Mouse (Mus musculus) testis, adult 2 months (tissue): ENCODE data around the gene Ncam1. TPM values are rescaled to one million over a fixed set of nuclear protein-coding genes. Genes with fewer than 3 reads are reported as not detected.

ENCODE experiments used
- H3K27ac ChIP-seq: fragments of 200-500 bp; 2 replicates; pipeline ENCODE4 v1.5.1; 2012; ENCODE audit warnings: low read depth, low read length; ENCODE audit not compliant: control insufficient read depth, insufficient read depth
- H3K27me3 ChIP-seq: fragments of 200-500 bp; 2 replicates; pipeline ENCODE4 v1.6.1; 2012; ENCODE audit warnings: mild to moderate bottlenecking, low read length, moderate library complexity; ENCODE audit not compliant: control insufficient read depth, insufficient read depth
- H3K36me3 ChIP-seq: fragments of 200-500 bp; 2 replicates; pipeline ENCODE4 v1.6.1; 2012; ENCODE audit warnings: mild to moderate bottlenecking, low read length; ENCODE audit not compliant: control insufficient read depth, insufficient read depth
- H3K4me1 ChIP-seq: fragments of 200-500 bp; 2 replicates; pipeline ENCODE4 v1.6.1; 2012; ENCODE audit warnings: low read length; ENCODE audit not compliant: control insufficient read depth, insufficient read depth
- H3K4me3 ChIP-seq: fragments of 200-500 bp; 2 replicates; pipeline ENCODE4 v1.5.1; 2012; ENCODE audit warnings: low read depth, mild to moderate bottlenecking, low read length, moderate library complexity, mixed read lengths; ENCODE audit not compliant: control insufficient read depth
- CTCF ChIP-seq: fragments of 200-500 bp; IDR thresholded peaks from 2 replicates; pipeline ENCODE4 v1.5.1; 2012; ENCODE audit warnings: low read depth, mild to moderate bottlenecking, inconsistent platforms, low read length, moderate library complexity; ENCODE audit not compliant: control insufficient read depth, insufficient read depth, insufficient replicate concordance
- POLR2A ChIP-seq: fragments of 200-500 bp; IDR thresholded peaks from 2 replicates; pipeline ENCODE4 v1.6.1; 2012; ENCODE audit warnings: low read depth, mild to moderate bottlenecking, inconsistent platforms, low read length, moderate library complexity; ENCODE audit not compliant: control insufficient read depth
- polyA plus RNA-seq: library from polyadenylated mRNA; depleted of rRNA; stranded (reverse); fragments of >200 nt; gene quantifications from 2 replicates; pipeline ENCODE4 v1.2.3, GENCODE M21; 2012

Ncam1 gene
- polyA plus RNA-seq, 1 experiment: 5.5 TPM

DNA sequence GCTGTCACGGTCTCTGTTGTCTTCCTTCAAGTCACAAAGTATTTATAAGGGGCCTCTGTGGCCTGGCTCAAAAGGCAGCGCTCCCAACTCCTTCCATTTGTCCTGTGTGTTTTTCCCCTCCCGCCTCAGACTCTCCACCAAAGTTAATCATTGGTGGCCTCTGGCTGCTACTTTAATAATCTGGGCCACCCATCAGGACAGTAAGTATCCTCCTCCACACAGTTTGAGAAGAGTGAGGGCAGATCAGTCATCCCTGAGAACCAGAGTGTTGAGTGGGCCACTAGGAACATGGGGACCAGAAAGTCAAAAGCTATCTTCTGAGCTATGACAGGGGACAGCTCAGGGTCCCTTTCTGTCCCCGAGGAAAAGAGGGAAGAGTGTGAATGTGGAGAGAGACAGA lies 256.1 kb downstream of the Ncam1 start:
- H3K4me1 ChIP-seq: no peaks in the 10 kb centered on the region
- no peak overlapping the region for H3K4me3 ChIP-seq
- no peak overlapping the region for H3K27ac ChIP-seq
- no peaks in the 10 kb centered on the region for H3K36me3 ChIP-seq
- TF ChIP-seq CTCF (no peak), POLR2A (no peak)
- H3K27me3 ChIP-seq: no peaks in the 10 kb centered on the region

DNA sequence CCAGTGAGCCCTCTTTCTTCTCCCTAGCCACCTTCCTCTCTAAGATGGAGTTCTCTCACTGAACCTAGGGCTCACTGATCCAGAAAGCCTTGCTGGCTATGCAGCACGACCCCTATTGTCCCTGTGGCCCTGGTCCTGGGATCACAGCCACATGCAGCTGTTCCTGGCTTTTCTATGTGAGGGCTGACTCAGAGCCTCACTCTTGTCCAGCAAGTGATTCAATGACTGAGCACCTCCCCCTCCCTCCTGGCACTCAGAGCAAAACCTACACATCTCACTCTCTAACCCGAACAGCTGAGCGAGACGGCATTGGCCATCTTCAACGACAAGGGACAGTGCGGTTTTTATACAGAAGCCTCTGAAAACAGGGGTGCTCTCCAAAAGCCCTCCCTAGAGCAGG lies 260.9 kb downstream of the Ncam1 start:
- Histone ChIP-seq H3K4me1 (no peaks in the 10 kb centered on the region), H3K27me3 (no peaks in the 10 kb centered on the region), H3K36me3 (no peaks in the 10 kb centered on the region), H3K27ac (no peak overlapping the region), H3K4me3 (no peak overlapping the region)
- TF ChIP-seq CTCF: no peak
- TF ChIP-seq POLR2A: no peak

DNA sequence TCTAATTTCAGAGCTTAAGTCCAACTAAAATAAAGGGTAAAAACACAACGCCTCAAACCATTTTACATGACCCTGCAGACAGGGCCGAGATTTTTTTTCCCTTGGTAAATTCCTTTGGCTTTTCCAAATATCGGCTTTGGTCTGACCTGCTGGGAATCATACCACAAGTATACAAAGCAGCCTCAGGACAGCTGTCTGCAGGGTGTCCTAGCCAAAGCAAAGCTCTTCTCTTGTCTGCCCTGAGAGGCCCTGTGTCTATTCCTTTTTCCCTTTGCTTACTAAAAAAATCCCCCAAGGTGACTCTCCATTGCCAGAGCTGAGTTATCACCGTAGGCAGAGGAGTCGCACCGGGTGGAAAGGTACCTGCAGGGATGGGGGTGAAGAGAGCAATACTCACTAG lies 262.1 kb downstream of the Ncam1 start:
- Histone ChIP-seq H3K4me3 (no peak overlapping the region), H3K27ac (no peak overlapping the region), H3K27me3 (no peaks in the 10 kb centered on the region), H3K36me3 (no peaks in the 10 kb centered on the region), H3K4me1 (no peaks in the 10 kb centered on the region)
- TF ChIP-seq CTCF: no peak
- no peak for TF ChIP-seq POLR2A

DNA sequence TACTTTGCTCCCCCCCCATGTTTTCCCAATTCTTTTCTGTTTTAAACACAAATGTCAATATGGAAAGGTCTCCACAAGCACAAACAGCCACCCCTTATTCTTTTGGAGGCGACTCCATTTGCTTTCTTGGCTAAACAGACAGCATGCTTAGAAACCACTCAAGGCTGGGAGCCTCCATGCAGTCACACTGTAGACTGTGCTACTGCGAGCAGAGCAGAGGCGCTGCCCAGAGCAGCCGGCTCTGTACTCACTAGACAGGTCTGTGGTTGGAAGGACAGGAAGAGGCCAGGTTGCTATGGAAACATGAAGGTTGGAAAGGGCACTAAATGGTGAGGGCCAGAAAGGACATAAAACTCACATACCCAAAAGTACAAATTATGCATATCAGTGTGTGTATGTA lies 263.8 kb downstream of the Ncam1 start:
- no peak overlapping the region for H3K27ac ChIP-seq
- no peak overlapping the region for H3K4me3 ChIP-seq
- TF ChIP-seq POLR2A (no peak), CTCF (no peak)
- no peaks in the 10 kb centered on the region for H3K4me1 ChIP-seq
- no peaks in the 10 kb centered on the region for H3K36me3 ChIP-seq
- no peaks in the 10 kb centered on the region for H3K27me3 ChIP-seq

DNA sequence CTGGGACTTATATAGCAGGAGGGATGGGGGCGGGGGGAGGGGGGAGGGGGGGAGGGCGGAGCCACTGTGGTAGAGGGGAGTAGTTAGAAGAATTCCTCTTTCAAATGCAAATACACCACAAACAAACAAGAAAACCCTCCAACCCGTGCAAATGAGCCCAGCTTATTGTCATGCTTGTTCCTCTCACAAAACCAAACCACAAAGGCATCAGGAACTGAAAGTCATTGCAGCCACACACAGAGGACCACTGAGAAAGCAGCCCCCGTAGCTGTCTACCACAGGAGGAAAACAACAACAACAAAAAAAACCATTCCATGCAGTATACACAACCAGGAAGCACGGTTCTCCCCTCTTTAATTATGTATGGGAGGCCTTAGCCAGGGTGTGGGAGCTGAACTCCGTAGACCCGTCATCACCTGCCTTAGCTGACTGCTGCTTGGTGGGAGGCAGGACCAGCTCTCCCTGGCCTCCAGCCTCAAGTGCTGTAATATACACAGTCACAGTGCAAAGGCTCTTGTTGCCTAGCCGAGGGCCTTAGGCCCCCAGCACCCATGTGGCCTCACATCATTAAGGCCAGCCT lies 264.7 kb downstream of the Ncam1 start:
- Histone ChIP-seq H3K36me3 (no peaks in the 10 kb centered on the region), H3K27ac (no peak overlapping the region), H3K4me3 (no peak overlapping the region), H3K27me3 (no peaks in the 10 kb centered on the region), H3K4me1 (no peaks in the 10 kb centered on the region)
- TF ChIP-seq POLR2A (no peak), CTCF (no peak)

DNA sequence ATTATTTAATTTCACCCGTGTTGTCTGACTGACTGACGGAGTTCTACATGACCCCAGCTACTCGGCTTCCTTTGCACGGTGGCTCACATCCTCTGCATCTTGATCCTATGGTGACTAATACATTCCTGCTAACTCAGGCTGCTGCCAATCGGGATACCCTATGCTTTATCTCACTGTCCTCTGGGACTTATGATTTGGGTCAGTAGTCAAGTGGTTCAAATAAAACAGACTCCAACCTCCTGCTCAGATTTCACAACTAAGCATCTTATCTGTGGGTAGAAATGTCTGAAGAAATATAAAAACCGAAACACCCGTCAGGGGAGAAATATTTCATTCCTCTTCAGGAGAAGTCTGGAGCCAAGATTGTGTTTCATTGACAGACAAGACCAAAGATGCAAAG lies 265.3 kb downstream of the Ncam1 start:
- H3K4me3 ChIP-seq: no peak overlapping the region
- no peak overlapping the region for H3K27ac ChIP-seq
- no peaks in the 10 kb centered on the region for H3K4me1 ChIP-seq
- H3K36me3 ChIP-seq: no peaks in the 10 kb centered on the region
- no peaks in the 10 kb centered on the region for H3K27me3 ChIP-seq
- TF ChIP-seq POLR2A (no peak), CTCF (no peak)

DNA sequence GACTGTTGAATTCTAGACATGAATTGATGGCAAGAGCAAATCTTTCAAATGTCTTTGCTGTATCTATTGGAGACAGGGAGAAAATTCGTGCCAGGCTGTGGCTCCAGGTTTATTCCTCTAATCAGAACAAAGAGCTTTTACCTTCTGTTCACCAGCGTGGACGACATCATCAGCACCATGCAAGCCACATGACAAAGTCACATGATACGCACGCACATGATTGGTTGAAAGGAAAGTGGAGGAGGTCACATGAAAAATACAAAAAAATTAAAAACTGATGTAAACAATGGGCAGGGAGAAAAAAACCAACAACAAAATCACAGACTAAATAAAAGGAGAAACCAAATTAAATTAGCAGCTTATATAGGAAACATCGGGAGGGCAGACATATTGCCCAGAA lies 266.9 kb downstream of the Ncam1 start:
- H3K27me3 ChIP-seq: no peaks in the 10 kb centered on the region
- H3K36me3 ChIP-seq: no peaks in the 10 kb centered on the region
- no peak for TF ChIP-seq CTCF
- TF ChIP-seq POLR2A: no peak
- H3K27ac ChIP-seq: no peak overlapping the region
- no peaks in the 10 kb centered on the region for H3K4me1 ChIP-seq
- no peak overlapping the region for H3K4me3 ChIP-seq

DNA sequence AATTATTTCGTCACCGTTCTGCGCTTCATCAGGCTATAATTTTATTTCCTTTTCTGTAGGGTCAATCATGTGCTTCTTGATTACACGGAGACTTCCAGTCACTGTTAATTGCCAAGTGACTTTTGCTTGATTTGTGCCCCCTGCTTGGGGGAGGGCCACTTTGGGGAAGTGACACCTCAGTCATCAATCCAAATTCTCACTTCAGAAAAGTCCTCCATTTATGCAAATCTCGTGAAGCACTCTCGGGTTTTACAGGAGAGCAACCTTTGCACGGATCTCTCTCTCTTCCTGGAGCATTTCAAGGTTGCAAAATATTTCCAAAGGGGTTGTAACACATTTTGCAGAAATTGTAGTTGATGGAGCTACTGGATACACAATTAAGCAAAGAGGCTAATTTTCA lies 267.5 kb downstream of the Ncam1 start:
- no peaks in the 10 kb centered on the region for H3K4me1 ChIP-seq
- H3K27me3 ChIP-seq: no peaks in the 10 kb centered on the region
- no peaks in the 10 kb centered on the region for H3K36me3 ChIP-seq
- no peak overlapping the region for H3K4me3 ChIP-seq
- no peak overlapping the region for H3K27ac ChIP-seq
- no peak for TF ChIP-seq CTCF
- TF ChIP-seq POLR2A: no peak
